Mouse (Mus musculus): ENCODE results near the gene Slc38a10.
A peak's percentile ranks its signal among the peaks of the same experiment; 100 is the strongest.

Gene Slc38a10

DNA sequence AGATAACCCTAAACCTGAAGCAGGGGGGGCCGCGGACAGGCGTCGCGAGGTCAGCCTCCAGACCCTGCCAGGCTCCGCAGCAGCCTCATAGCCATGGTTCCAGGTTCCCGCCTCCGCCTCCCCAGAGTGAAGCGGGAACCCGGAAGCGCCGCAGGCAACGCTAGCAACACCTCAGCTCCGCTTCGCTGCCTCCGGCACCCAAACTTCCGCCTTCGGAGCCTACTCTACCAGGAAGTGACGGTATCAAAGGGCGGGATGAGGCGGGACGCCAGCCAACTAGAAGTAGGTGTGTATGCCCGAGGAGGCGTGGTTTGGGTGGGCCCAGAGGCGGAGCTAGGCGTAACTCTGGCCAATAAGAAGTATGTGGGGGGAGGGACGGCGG is at the start of gene Slc38a10:
Slc38a10 (minus strand) TSS at position 234 of the 382 bp plus-strand sequence.
- DNase-seq (ENCODE audit: low spot score in 2 of 2) = peak; percentile 99

DNA sequence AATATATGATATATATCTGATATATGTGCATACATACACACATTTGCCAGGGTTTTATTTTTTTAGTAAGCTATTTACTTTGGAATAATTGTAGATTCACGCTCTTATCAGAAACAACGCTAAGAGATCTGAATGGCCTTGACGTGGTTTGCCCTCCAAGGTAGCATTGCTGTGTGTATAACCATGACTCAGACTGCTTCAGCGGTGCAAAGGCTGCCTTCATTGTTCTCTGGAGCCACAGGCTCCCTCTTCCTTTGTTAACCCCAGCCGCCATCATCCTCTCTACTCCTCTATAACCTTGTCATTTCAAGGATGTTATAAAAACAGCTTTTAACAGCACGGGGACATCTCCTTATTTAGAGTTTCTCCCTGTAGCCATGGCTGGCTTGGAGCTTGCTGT is 49.5 kb upstream of the Slc38a10 start:
- DNase-seq (ENCODE audit: low spot score in 2 of 2) = no peak

DNA sequence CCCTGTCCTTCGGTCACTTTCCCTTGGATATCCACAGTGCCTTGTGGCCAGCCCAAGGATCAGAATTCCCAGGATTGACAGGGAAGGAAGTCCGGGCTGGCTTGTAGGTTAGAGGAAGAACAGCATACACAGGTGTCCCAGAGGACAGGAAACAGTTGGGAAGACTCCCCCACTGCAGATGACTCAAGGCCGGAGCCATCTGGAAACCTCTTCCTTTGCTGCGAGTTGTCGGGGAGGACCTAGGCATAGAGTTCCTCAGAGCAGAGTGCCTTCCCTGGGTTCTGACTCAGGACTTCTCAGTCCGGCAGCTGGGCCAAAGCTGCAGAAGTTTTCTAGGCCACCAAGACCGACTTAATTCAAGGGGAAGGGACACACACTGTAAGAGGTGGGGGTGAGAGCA is 48.6 kb upstream of the Slc38a10 start:
- no peak for DNase-seq (ENCODE audit: low spot score in 2 of 2)

- DNase-seq (ENCODE audit: low spot score in 2 of 2) = no peak
Measured at GRCm38 (mm10) chr11:120198831-120199230, 47.7 kb upstream of the Slc38a10 start.

- no peak for DNase-seq (ENCODE audit: low spot score in 2 of 2)
Measured at GRCm38 (mm10) chr11:120190526-120191412, 39.6 kb upstream of the Slc38a10 start.

- peak; percentile 97 to 98 for DNase-seq (ENCODE audit: low spot score in 2 of 2)
Measured at GRCm38 (mm10) chr11:120189459-120190312, 38.5 kb upstream of the Slc38a10 start.

GRCm38 (mm10) chr11:120188481-120189441 is 37.6 kb upstream of the Slc38a10 start:
- peak in 1 of 2 experiments; percentile 50 for DNase-seq (ENCODE audit: low spot score in 2 of 2)

- DNase-seq (ENCODE audit: low spot score in 2 of 2) = no peak
Measured at GRCm38 (mm10) chr11:120188102-120188480, 36.9 kb upstream of the Slc38a10 start.

GRCm38 (mm10) chr11:120187236-120188101 is 36.3 kb upstream of the Slc38a10 start:
- no peak for DNase-seq (ENCODE audit: low spot score in 2 of 2)

GRCm38 (mm10) chr11:120186821-120187235 is 35.7 kb upstream of the Slc38a10 start:
- DNase-seq (ENCODE audit: low spot score in 2 of 2) = no peak

DNA sequence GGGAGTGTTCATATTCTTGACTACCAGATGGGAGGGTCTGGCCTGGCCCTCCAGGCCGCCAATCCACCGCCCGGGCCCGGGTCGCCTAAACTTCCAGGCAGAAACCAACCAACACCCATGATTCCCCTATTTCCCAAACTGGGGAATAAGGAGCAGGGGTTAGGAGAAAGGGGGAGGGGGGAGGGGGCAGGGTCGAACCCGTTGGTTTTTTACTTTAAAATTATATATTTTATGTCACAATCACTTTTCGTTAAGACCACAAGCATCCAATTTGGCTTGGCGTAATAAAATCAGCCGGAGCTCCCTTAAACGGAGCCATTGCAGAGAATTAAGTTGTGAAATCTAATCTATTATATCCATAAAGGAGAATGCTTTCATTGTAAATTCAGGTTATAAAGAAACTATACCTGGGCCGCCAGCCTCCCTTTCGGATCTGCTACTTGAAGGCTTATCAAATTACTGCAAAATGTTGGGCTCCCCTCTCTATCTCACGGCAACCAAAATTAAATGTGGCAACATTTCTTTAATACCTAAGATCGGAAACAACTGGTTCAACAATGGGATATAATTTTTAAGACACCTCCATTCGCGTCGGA is 35.1 kb upstream of the Slc38a10 start:
- no peak for DNase-seq (ENCODE audit: low spot score in 2 of 2)

- DNase-seq (ENCODE audit: low spot score in 2 of 2) = no peak
Measured at GRCm38 (mm10) chr11:120185316-120186141, 34.4 kb upstream of the Slc38a10 start.

DNA sequence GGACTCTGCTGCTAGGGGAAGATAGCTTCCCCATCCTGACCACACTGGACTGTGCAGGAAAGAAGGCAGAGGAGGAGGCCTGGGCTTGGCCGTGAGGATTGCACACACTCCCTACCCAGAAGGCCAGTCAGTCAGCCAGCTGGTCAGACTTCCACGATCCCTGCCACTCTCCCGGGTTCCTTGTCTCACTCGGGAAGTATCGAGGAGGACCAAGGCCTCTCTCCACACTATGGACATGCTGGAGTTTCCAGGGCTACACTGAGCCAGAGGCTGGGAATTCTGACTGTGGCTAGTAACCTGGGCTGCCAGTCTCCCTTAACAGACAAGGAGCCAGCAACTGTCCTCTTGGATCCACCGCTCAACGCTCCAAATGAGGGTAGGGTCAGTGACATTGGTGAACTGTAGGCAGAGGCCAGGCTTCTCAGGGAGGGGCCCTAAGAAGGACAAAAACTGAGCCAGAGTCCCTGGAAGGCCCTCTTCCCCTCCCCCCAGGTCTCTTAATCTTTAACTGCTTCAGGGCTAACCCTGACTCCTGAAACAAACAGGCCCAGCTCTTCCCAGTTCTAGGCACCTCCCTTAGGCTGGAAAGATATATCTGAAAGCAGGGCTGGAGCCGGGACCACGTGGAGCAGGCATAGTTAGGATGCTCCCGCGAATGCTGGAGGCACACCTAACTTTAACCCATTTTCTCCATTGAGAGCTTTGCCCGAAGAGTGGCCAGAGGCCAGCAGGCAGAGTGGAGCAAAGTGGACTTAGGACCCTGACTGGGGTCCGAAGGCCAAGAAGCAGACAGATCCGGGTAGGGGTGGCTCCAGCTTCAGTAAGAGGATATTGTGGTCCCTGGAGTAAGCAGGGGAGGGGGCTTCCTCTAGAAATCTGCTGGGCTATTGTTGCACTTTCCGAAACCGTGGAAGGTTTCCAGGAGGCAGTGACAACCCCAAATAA is 33.5 kb upstream of the Slc38a10 start:
- no peak for DNase-seq (ENCODE audit: low spot score in 2 of 2)

DNA sequence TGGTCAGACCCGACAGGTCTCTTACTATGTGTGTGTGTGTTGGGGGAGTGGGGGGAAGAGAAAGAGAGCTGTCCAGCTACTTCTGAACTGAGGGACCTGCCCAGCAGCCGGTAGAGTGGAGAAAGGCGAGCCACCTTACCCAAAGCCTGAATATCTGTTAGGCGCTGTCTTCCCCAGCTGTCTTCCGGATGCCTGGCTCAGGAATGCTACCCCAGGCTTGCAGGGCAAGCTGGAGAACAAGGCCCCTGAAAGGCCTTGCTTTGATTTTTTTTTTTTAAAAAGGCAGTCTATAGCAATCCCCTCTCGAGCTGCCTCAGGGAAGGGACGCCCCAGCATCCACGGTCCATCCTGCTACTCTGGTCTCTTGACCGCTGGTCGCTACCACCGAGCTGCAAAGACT is 32.6 kb upstream of the Slc38a10 start:
- DNase-seq (ENCODE audit: low spot score in 2 of 2) = no peak

GRCm38 (mm10) chr11:120183180-120183579 is 32.0 kb upstream of the Slc38a10 start:
- no peak for DNase-seq (ENCODE audit: low spot score in 2 of 2)

DNA sequence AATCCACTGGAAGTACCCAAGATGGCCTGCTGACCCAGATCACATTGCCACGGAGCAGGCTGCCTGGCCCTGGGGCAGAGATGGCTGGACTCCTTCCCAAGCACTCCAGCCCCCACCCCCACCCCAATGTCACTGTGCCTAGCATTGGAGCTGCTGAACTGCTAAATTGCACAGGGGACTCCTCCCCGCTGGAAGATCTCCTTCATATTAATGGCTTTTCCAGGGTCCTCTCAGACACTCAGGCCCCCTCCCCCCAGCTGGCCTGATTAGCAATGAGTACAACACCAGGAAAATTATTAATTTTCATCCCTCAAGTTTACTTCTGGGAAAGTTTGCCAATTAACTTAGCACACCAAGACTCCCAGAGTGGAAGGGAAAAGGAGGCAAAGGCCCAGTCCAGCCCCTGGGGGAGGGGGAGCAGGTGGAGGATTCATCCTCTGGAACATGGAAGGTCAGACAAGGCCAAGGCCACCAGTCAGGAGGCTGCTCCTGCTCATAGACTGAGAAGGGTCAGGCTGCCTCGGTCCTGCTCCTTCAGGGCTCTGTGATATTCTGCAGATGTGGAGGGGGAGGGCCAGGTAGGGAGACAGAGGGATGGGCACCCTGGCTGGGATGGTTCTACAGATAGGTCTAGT is 31.4 kb upstream of the Slc38a10 start:
- no peak for DNase-seq (ENCODE audit: low spot score in 2 of 2)

GRCm38 (mm10) chr11:120181379-120181778 is 30.2 kb upstream of the Slc38a10 start:
- DNase-seq (ENCODE audit: low spot score in 2 of 2) = no peak

- DNase-seq (ENCODE audit: low spot score in 2 of 2) = no peak
Measured at GRCm38 (mm10) chr11:120179374-120179773, 28.2 kb upstream of the Slc38a10 start.

Data from frontal cortex, postnatal 14 days (tissue).